Mouse (Mus musculus) forebrain, embryonic 15.5 days (tissue): Measurements from ENCODE around the gene Klf15. TPM values are rescaled to one million over a fixed set of nuclear protein-coding genes. Genes with fewer than 3 reads are reported as not detected.
A peak's percentile ranks its signal among the peaks of the same experiment; 100 is the strongest.

Experiments
- ATAC-seq: fragments of 200-750 bp; cut with Nextera tagmentation; replicated peaks from 2 replicates; pipeline ENCODE4 v1.8.0; 2017; ENCODE audit warnings: mild to moderate bottlenecking, moderate TSS enrichment, moderate library complexity
- H3K27ac ChIP-seq: fragments of 300-500 bp; sonication (generic); replicated peaks from 2 replicates; pipeline ENCODE4 v1.5.1; 2015; ENCODE audit warnings: mild to moderate bottlenecking, inconsistent platforms
- H3K27me3 ChIP-seq: fragments of 300-500 bp; sonication (generic); 2 replicates; pipeline ENCODE4 v1.6.1; 2015; ENCODE audit warnings: inconsistent platforms
- H3K36me3 ChIP-seq: fragments of 300-500 bp; sonication (generic); 2 replicates; pipeline ENCODE4 v1.6.1; 2015; ENCODE audit warnings: mild to moderate bottlenecking, inconsistent platforms
- H3K4me1 ChIP-seq: fragments of 300-500 bp; sonication (generic); 2 replicates; pipeline ENCODE4 v1.6.1; 2015; ENCODE audit warnings: inconsistent platforms
- H3K4me2 ChIP-seq: fragments of 300-500 bp; sonication (generic); replicated peaks from 2 replicates; pipeline ENCODE4 v1.6.1; 2015; ENCODE audit warnings: mild to moderate bottlenecking, inconsistent platforms
- H3K4me3 ChIP-seq: fragments of 300-500 bp; sonication (generic); 2 replicates; pipeline ENCODE4 v1.5.1; 2015; ENCODE audit warnings: mild to moderate bottlenecking, inconsistent platforms
- H3K9ac ChIP-seq: fragments of 300-500 bp; sonication (generic); replicated peaks from 2 replicates; pipeline ENCODE4 v1.6.1; 2015; ENCODE audit warnings: mild to moderate bottlenecking, inconsistent platforms
- H3K9me3 ChIP-seq: fragments of 300-500 bp; sonication (generic); 2 replicates; pipeline ENCODE4 v1.6.1; 2016; ENCODE audit warnings: inconsistent platforms
- WGBS: fragments of 180-500 bp; shearing (Covaris S2); methylation state at CpG from one replicate; pipeline ENCODE4 v1.1.7; 2015; ENCODE audit warnings: mixed read lengths; 5-methylcytosine and 5-hydroxymethylcytosine counted together
- polyA plus RNA-seq: library from polyadenylated mRNA; unstranded; fragments of >200 nt; fragmentation: Nextera tagmentation; extraction: Ambion mirVana; gene quantifications from 2 replicates; pipeline ENCODE4 v1.2.1, GENCODE M21; 2015

Klf15 gene
- polyA plus RNA-seq, 1 experiment from 2014 or later = 12.9 TPM

- Histone ChIP-seq H3K27me3 (no peaks in the 10 kb centered on the region), H3K9me3 (no peaks in the 10 kb centered on the region), H3K36me3 (no peaks in the 10 kb centered on the region), H3K27ac (no peak overlapping the region), H3K9ac (no peak overlapping the region), H3K4me3 (no peak overlapping the region), H3K4me2 (no peak overlapping the region), H3K4me1 (no peaks in the 10 kb centered on the region; the same call in 1 of the 2 replicates)
- 59% methylated on average over 14 of the region's 14 CpGs for WGBS
- ATAC-seq = 0 out of 2 replicates have a peak, but pooled peaks have one; percentile 55
Measured at GRCm38 (mm10) chr6:90476941-90477518, 14.7 kb downstream of the Klf15 start.

- H3K27me3 ChIP-seq = no peaks in the 10 kb centered on the region
- no peak overlapping the region for H3K9ac ChIP-seq
- H3K4me1 ChIP-seq = no peaks in the 10 kb centered on the region
- H3K9me3 ChIP-seq = no peaks in the 10 kb centered on the region
- 79% methylated on average over 3 of the region's 3 CpGs for WGBS
- no peak overlapping the region for H3K4me3 ChIP-seq
- no peaks in the 10 kb centered on the region for H3K36me3 ChIP-seq
- H3K4me2 ChIP-seq = no peak overlapping the region
- ATAC-seq = no peak
- H3K27ac ChIP-seq = no peak overlapping the region
Measured at GRCm38 (mm10) chr6:90484249-90484648, 21.9 kb downstream of the Klf15 start.

GRCm38 (mm10) chr6:90484876-90485275, 22.5 kb downstream of the Klf15 start:
- H3K4me3 ChIP-seq = no peak overlapping the region
- no peaks in the 10 kb centered on the region for H3K9me3 ChIP-seq
- no peak overlapping the region for H3K4me2 ChIP-seq
- H3K4me1 ChIP-seq = no peaks in the 10 kb centered on the region
- no peaks in the 10 kb centered on the region for H3K27me3 ChIP-seq
- ATAC-seq = no peak
- no peak overlapping the region for H3K9ac ChIP-seq
- no peak overlapping the region for H3K27ac ChIP-seq
- 80% methylated on average over 5 of the region's 5 CpGs for WGBS
- no peaks in the 10 kb centered on the region for H3K36me3 ChIP-seq

- ATAC-seq = no peak
- no peak within 1 kb of the TSS for H3K9ac ChIP-seq
- no peaks in the 10 kb centered on the region for H3K9me3 ChIP-seq
- no peaks in the 10 kb centered on the region for H3K27me3 ChIP-seq
- H3K4me3 ChIP-seq = no peak within 1 kb of the TSS
- WGBS = 85% methylated on average over 12 of the region's 12 CpGs
- no peak within 1 kb of the TSS for H3K4me2 ChIP-seq
- no peaks in the 10 kb centered on the region for H3K36me3 ChIP-seq
- no peak within 1 kb of the TSS for H3K27ac ChIP-seq
- H3K4me1 ChIP-seq = peaks cover 8% of the 10 kb centered on the region
Measured at GRCm38 (mm10) chr6:90486176-90486921, 24.0 kb downstream of the Klf15 start, which contains the start of gene Aldh1l1. TSS of gene Aldh1l1 (plus strand) at chr6:90486427.

GRCm38 (mm10) chr6:90487531-90487930, 25.2 kb downstream of the Klf15 start:
- ATAC-seq = no peak
- Histone ChIP-seq H3K36me3 (no peaks in the 10 kb centered on the region), H3K9me3 (no peaks in the 10 kb centered on the region), H3K4me1 (peaks cover 8% of the 10 kb centered on the region), H3K4me3 (no peak overlapping the region), H3K27me3 (no peaks in the 10 kb centered on the region), H3K9ac (no peak overlapping the region), H3K27ac (no peak overlapping the region), H3K4me2 (no peak overlapping the region)
- 97% methylated on average over 1 of the region's 1 CpGs for WGBS

GRCm38 (mm10) chr6:90489532-90489931, 27.2 kb downstream of the Klf15 start:
- 94% methylated on average over 3 of the region's 3 CpGs for WGBS

GRCm38 (mm10) chr6:90490976-90491375, 28.6 kb downstream of the Klf15 start:
- Histone ChIP-seq H3K27me3 (no peaks in the 10 kb centered on the region), H3K4me1 (peaks cover 17% of the 10 kb centered on the region), H3K36me3 (no peaks in the 10 kb centered on the region), H3K9me3 (no peaks in the 10 kb centered on the region), H3K9ac (no peak overlapping the region), H3K4me3 (no peak overlapping the region), H3K27ac (peak overlapping the region; percentile 38; the same call in 1 of the 2 replicates), H3K4me2 (no peak overlapping the region)
- WGBS = 36% methylated on average over 2 of the region's 2 CpGs
- peak; percentile 65 for ATAC-seq

More at GRCm38 (mm10) chr6:90489532-90489931, 27.2 kb downstream of the Klf15 start:
- Histone ChIP-seq H3K27me3 (no peaks in the 10 kb centered on the region), H3K4me1 (peaks cover 8% of the 10 kb centered on the region), H3K9me3 (no peaks in the 10 kb centered on the region), H3K27ac (no peak overlapping the region), H3K4me2 (no peak overlapping the region), H3K4me3 (no peak overlapping the region), H3K9ac (no peak overlapping the region), H3K36me3 (no peaks in the 10 kb centered on the region)
- no peak for ATAC-seq

GRCm38 (mm10) chr6:90491956-90492744, 29.8 kb downstream of the Klf15 start:
- no peaks in the 10 kb centered on the region for H3K27me3 ChIP-seq
- H3K9ac ChIP-seq = no peak overlapping the region
- 90% methylated on average over 10 of the region's 10 CpGs for WGBS
- H3K4me3 ChIP-seq = no peak overlapping the region
- no peak overlapping the region for H3K27ac ChIP-seq
- peaks cover 17% of the 10 kb centered on the region for H3K4me1 ChIP-seq
- H3K4me2 ChIP-seq = no peak overlapping the region
- ATAC-seq = no peak
- no peaks in the 10 kb centered on the region for H3K9me3 ChIP-seq
- no peaks in the 10 kb centered on the region for H3K36me3 ChIP-seq

- WGBS = 70% methylated on average over 3 of the region's 3 CpGs
- no peak for ATAC-seq
- Histone ChIP-seq H3K4me2 (no peak overlapping the region), H3K9me3 (no peaks in the 10 kb centered on the region), H3K9ac (no peak overlapping the region), H3K36me3 (no peaks in the 10 kb centered on the region), H3K4me1 (peaks cover 25% of the 10 kb centered on the region), H3K27me3 (no peaks in the 10 kb centered on the region), H3K4me3 (no peak overlapping the region), H3K27ac (no peak overlapping the region)
Measured at GRCm38 (mm10) chr6:90494155-90494554, 31.8 kb downstream of the Klf15 start.

- Histone ChIP-seq H3K9me3 (no peaks in the 10 kb centered on the region), H3K4me3 (no peak overlapping the region), H3K36me3 (no peaks in the 10 kb centered on the region), H3K27me3 (no peaks in the 10 kb centered on the region), H3K9ac (no peak overlapping the region), H3K27ac (0 out of 2 replicates have a peak overlapping the region, but pooled peaks have one; percentile 32), H3K4me1 (peaks cover 27% of the 10 kb centered on the region), H3K4me2 (no peak overlapping the region)
- ATAC-seq = no peak
- 92% methylated on average over 3 of the region's 3 CpGs for WGBS
Measured at GRCm38 (mm10) chr6:90494566-90494965, 32.2 kb downstream of the Klf15 start.

GRCm38 (mm10) chr6:90495282-90495912, 33.0 kb downstream of the Klf15 start:
- 38% methylated on average over 7 of the region's 7 CpGs for WGBS
- ATAC-seq = peak; percentile 70

More at GRCm38 (mm10) chr6:90495282-90495912, 33.0 kb downstream of the Klf15 start:
- H3K27me3 ChIP-seq = no peaks in the 10 kb centered on the region
- no peaks in the 10 kb centered on the region for H3K9me3 ChIP-seq
- no peak overlapping the region for H3K4me2 ChIP-seq
- H3K36me3 ChIP-seq = no peaks in the 10 kb centered on the region
- no peak overlapping the region for H3K4me3 ChIP-seq
- H3K9ac ChIP-seq = no peak overlapping the region
- H3K27ac ChIP-seq = peak overlapping the region; percentile 32
- peaks cover 33% of the 10 kb centered on the region for H3K4me1 ChIP-seq
